In genomic region chr10:21221290-21221926, GRCm38 (mm10) we compare ENCODE assay signal across 33 mouse cellular contexts.
DNase-seq lines count a peak whose midpoint lies in the region; ATAC-seq and TF ChIP-seq lines count a peak whose summit lies in the region.
"Had no signal": no experiment of that assay in that cellular context is flagged by ENCODE, and none has a peak within 500 bp of the region (broad histone marks: within the 10 kb centered on the region; RNA-seq: fewer than 3 reads in every experiment).

No protein-coding gene starts in this region.

- TF ChIP-seq EP300 in liver, embryonic 14.5 days (IDR thresholded peaks at IDR 0.05; ENCODE audit: low read depth) = peak; percentile 86

- H3K9ac ChIP-seq in liver, embryonic 14.5 days (replicated peaks) = no peak overlapping the region; the same call in 1 of the 2 replicates
- H3K9ac ChIP-seq: heart, embryonic 13.5 days; hindbrain, embryonic 15.5 days; kidney, embryonic 15.5 days; lung, embryonic 14.5 days; midbrain, embryonic 13.5 days; neural tube, embryonic 15.5 days; stomach, embryonic 15.5 days had no signal

- ATAC-seq in liver, embryonic 14.5 days (ENCODE audit: insufficient read depth) = peak; percentile 84
- ATAC-seq in megakaryocyte-erythroid progenitor cell, adult 5-6 weeks (replicated peaks; ENCODE audit: low FRiP score, low TSS enrichment, poor library complexity, severe bottlenecking) = peak; percentile 88
- ATAC-seq: CD4-positive, CD25-positive, alpha-beta regulatory T cell, adult 4 months; forebrain, embryonic 14.5 days; midbrain, embryonic 13.5 days; Patski had no signal

- H3K27me3 ChIP-seq in thymus, adult 2 months (ENCODE audit: control insufficient read depth, insufficient read depth, low read length) = no peaks in the 10 kb centered on the region
- H3K27me3 ChIP-seq in liver, embryonic 14.5 days (ENCODE audit: control insufficient read depth, insufficient read depth, low read length) = no peaks in the 10 kb centered on the region
- H3K27me3 ChIP-seq: heart, embryonic 13.5 days; hindbrain, embryonic 15.5 days; kidney, embryonic 15.5 days; midbrain, embryonic 13.5 days; neural tube, embryonic 15.5 days; Patski; stomach, embryonic 15.5 days had no signal

- 77% methylated on average over 4 of the region's 4 CpGs for WGBS in thymus, adult 2 months
- 12% methylated on average over 4 of the region's 4 CpGs for WGBS in liver, embryonic 14.5 days (ENCODE audit: insufficient replicate concordance)

- H3K27ac ChIP-seq in thymus, adult 2 months (ENCODE audit: control insufficient read depth, insufficient read depth, low read length) = no peak overlapping the region
- peak overlapping the region; percentile 71 for H3K27ac ChIP-seq in liver, embryonic 14.5 days
- H3K27ac ChIP-seq: gastrocnemius, adult 2 months; heart, embryonic 13.5 days; hindbrain, embryonic 10.5 days; hindbrain, embryonic 15.5 days; kidney, embryonic 15.5 days; layer of hippocampus, adult 2 months; midbrain, embryonic 13.5 days; neural tube, embryonic 15.5 days; stomach, embryonic 15.5 days had no signal

- no peak overlapping the region for H3K4me3 ChIP-seq in thymus, adult 2 months (ENCODE audit: control insufficient read depth, insufficient read depth, low read length)
- H3K4me3 ChIP-seq in liver, embryonic 14.5 days (ENCODE audit: insufficient read depth in 1 of 2, low read depth in 2 of 2, low read length in 2 of 2) = no peak overlapping the region
- H3K4me3 ChIP-seq: gastrocnemius, adult 2 months; heart, embryonic 13.5 days; hindbrain, embryonic 10.5 days; hindbrain, embryonic 15.5 days; kidney, embryonic 15.5 days; layer of hippocampus, adult 2 months; midbrain, embryonic 13.5 days; neural tube, embryonic 15.5 days; stomach, embryonic 15.5 days had no signal

- no peaks in the 10 kb centered on the region for H3K9me3 ChIP-seq in liver, embryonic 14.5 days (ENCODE audit: control insufficient read depth, low read length)
- H3K9me3 ChIP-seq: heart, embryonic 13.5 days; hindbrain, embryonic 15.5 days; kidney, embryonic 15.5 days; neural tube, embryonic 15.5 days; stomach, embryonic 15.5 days had no signal

- TF ChIP-seq POLR2A in thymus, adult 2 months (IDR thresholded peaks at IDR 0.05; ENCODE audit: control insufficient read depth, extremely low read depth, insufficient read depth, low read length, poor library complexity) = no peak

- TF ChIP-seq CTCF in thymus, adult 2 months (IDR thresholded peaks at IDR 0.05; ENCODE audit: borderline replicate concordance, control insufficient read depth, extremely low read depth, insufficient read depth, low read length, poor library complexity) = no peak
- no peak for TF ChIP-seq CTCF in liver, embryonic 14.5 days (IDR thresholded peaks at IDR 0.05; ENCODE audit: low read depth)

- peak; percentile 4 for DNase-seq in thymus, adult 2 months
- DNase-seq in thymus, postnatal 10 days (ENCODE audit: low spot score in 2 of 2) = no peak
- peak; percentile 60 for DNase-seq in c-Kit-positive CD71-positive TER-119-negative erythroid progenitor cells, embryonic 14.5 days (ENCODE audit: low read depth)
- peak; percentile 33 to 37 (median 33) for DNase-seq in liver, embryonic 14.5 days (ENCODE audit: low read depth in 3 of 3, low spot score in 3 of 3)
- no peak for DNase-seq in layer of hippocampus, postnatal 10 days (ENCODE audit: low spot score in 2 of 2)
- DNase-seq in urinary bladder, postnatal 10 days (ENCODE audit: low spot score) = no peak
- DNase-seq in MN1 (ENCODE audit: low spot score) = no peak
- DNase-seq: adrenal gland, postnatal 36 days; cerebellum, adult 2 months; cerebellum, postnatal 25 days; gastrocnemius, adult 2 months; gastrocnemius, postnatal 36 days; heart, postnatal 14 days; kidney, adult 18-20 months; kidney, postnatal 36 days; left cerebral cortex, postnatal 4 days; lung, embryonic 14.5 days; lung, postnatal 14 days; retina, postnatal 1 day; right cerebral cortex, postnatal 25 days; thymus, postnatal 4 days had no signal

- H3K4me2 ChIP-seq in liver, embryonic 14.5 days (ENCODE audit: low read depth) = peak overlapping the region; percentile 23; the same call in 1 of the 2 replicates
- H3K4me2 ChIP-seq: heart, embryonic 13.5 days; hindbrain, embryonic 15.5 days; kidney, embryonic 15.5 days; lung, embryonic 14.5 days; midbrain, embryonic 13.5 days; neural tube, embryonic 15.5 days; stomach, embryonic 15.5 days had no signal

- H3K4me1 ChIP-seq in thymus, adult 2 months (replicated peaks; ENCODE audit: control insufficient read depth, insufficient read depth, low read length) = peaks cover 28% of the 10 kb centered on the region
- H3K4me1 ChIP-seq in liver, embryonic 14.5 days (replicated peaks; ENCODE audit: control insufficient read depth in 2 of 2, insufficient read depth in 2 of 2, low read length in 1 of 2) = peaks cover 24 to 29% of the 10 kb centered on the region in 2 experiments
- H3K4me1 ChIP-seq: heart, embryonic 13.5 days; hindbrain, embryonic 10.5 days; hindbrain, embryonic 15.5 days; kidney, embryonic 15.5 days; midbrain, embryonic 13.5 days; neural tube, embryonic 15.5 days; stomach, embryonic 15.5 days had no signal

- H3K36me3 ChIP-seq in thymus, adult 2 months (ENCODE audit: control insufficient read depth, insufficient read depth, low read length) = no peaks in the 10 kb centered on the region
- H3K36me3 ChIP-seq in liver, embryonic 14.5 days (replicated peaks; ENCODE audit: control insufficient read depth, insufficient read depth, low read depth) = no peaks in the 10 kb centered on the region
- H3K36me3 ChIP-seq: heart, embryonic 13.5 days; hindbrain, embryonic 10.5 days; hindbrain, embryonic 15.5 days; kidney, embryonic 15.5 days; midbrain, embryonic 13.5 days; neural tube, embryonic 15.5 days; stomach, embryonic 15.5 days had no signal

Comparison
In these comparisons a context has a peak if more than half of its experiments do, and no peak if none do; other contexts are left out.
1. DNase-seq: peak in thymus, adult 2 months (single experiment), c-Kit-positive CD71-positive TER-119-negative erythroid progenitor cells, embryonic 14.5 days (single experiment) and liver, embryonic 14.5 days (3 of 3); none in thymus, postnatal 10 days (0 of 2), layer of hippocampus, postnatal 10 days (0 of 2), urinary bladder, postnatal 10 days (single experiment) and MN1 (single experiment).